Mouse (Mus musculus): ENCODE measurements around the gene Mdc1. TPM values are rescaled to one million over a fixed set of nuclear protein-coding genes. Genes with fewer than 3 reads are reported as not detected.

The Mdc1 gene
- polyA plus RNA-seq, 1 experiment from 2014 or later: 10.0 TPM

DNA sequence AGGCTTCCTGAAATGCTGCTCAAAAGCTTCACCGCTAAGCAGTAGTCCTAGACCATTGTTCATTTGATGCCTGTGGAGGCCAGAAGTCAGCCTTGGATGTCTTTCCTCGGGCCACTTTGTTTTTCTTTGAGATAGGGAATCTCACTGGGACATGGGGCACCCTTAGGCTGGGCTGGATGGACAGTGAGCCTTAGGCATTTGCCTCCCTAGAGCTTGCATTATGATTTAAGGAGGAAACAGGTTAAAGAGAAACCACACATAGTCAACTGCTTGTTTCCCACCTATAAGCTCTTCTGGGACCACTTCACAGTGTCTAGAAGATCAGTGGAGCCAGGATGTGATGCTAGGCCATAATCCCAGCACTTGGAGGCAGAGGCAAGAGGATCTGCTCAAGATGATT lies 18.5 kb downstream of the Mdc1 start:
- peaks cover 9% of the 10 kb centered on the region for H3K27me3 ChIP-seq (ENCODE audit: control insufficient read depth, insufficient read depth, low read depth, low read length)
- H3K9me3 ChIP-seq (replicated peaks; ENCODE audit: control insufficient read depth, low read length): no peaks in the 10 kb centered on the region
- WGBS (ENCODE audit: insufficient replicate concordance): 67% methylated on average over 2 of the region's 2 CpGs
- H3K4me2 ChIP-seq (ENCODE audit: low read depth, low read length): no peak overlapping the region
- no peak overlapping the region for H3K4me3 ChIP-seq (ENCODE audit: low read depth, low read length)
- H3K27ac ChIP-seq (ENCODE audit: low read length): no peak overlapping the region
- peaks cover 12% of the 10 kb centered on the region for H3K36me3 ChIP-seq (ENCODE audit: control insufficient read depth, insufficient read depth)
- H3K9ac ChIP-seq (ENCODE audit: low read depth, low read length): no peak overlapping the region
- ATAC-seq (ENCODE audit: low read depth): no peak
- peaks cover 12% of the 10 kb centered on the region for H3K4me1 ChIP-seq (ENCODE audit: control insufficient read depth, low read depth, low read length)

DNA sequence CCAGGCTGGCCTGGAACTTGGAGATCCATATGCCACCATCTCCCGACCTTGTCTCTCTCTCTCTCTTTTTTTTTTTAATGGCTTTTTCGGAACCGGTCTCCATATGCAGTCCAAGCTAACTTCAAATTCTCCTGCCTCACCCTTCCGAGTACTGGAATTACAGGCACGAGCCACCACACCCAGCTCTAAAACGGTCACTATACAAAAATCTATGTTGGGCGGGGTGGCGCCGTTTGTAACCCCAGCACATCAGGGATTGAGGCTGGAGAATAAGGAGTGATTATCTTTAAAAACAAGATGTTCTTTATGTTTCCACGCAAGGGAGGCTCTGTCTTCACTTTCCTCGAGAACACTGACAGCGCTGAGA lies 19.5 kb downstream of the Mdc1 start:
- peak overlapping the region; percentile 77; the same call in 1 of the 2 replicates for H3K27ac ChIP-seq (ENCODE audit: low read length)
- peak overlapping the region; percentile 77 for H3K9ac ChIP-seq (ENCODE audit: low read depth, low read length)
- WGBS (ENCODE audit: insufficient replicate concordance): 7% methylated on average over 12 of the region's 12 CpGs
- H3K4me2 ChIP-seq (ENCODE audit: low read depth, low read length): peak overlapping the region; percentile 68
- H3K27me3 ChIP-seq (ENCODE audit: control insufficient read depth, insufficient read depth, low read depth, low read length): peaks cover 19% of the 10 kb centered on the region
- peaks cover 12% of the 10 kb centered on the region for H3K36me3 ChIP-seq (ENCODE audit: control insufficient read depth, insufficient read depth)
- peak overlapping the region; percentile 84 for H3K4me3 ChIP-seq (ENCODE audit: low read depth, low read length)
- H3K9me3 ChIP-seq (replicated peaks; ENCODE audit: control insufficient read depth, low read length): no peaks in the 10 kb centered on the region
- ATAC-seq (ENCODE audit: low read depth): no peak
- peaks cover 22% of the 10 kb centered on the region for H3K4me1 ChIP-seq (ENCODE audit: control insufficient read depth, low read depth, low read length)

DNA sequence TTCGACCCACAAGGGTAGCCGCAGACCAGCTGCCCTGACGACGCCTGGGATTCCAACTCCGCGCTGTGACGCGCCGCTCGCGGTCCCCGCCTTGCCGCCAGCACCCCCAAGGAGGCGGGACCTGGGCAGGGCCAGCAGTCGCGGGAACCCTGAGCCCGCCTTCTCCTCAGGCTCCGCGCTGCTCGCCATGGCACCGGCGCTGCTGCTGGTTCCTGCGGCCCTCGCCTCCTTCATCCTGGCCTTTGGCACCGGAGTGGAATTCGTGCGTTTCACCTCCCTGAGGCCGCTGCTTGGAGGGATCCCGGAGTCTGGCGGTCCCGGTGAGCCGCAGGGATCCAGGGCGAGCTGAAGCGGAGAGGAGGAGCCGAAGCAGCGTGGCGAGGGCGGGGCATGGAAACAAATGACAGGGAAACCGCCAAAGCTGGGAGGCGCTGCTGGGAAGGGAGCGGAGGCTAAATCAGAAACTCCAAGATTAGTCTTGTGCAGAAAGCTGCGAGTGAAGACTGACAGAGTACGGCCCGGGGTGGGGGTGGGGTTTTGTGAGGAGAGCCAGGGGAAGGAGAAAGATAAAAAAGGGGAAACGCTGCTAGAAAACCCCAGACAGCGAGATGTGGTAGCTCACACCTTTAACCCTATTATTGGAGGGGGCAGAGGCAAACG lies 20.0 kb downstream of the Mdc1 start, which contains the start of gene Nrm:
Gene Nrm (plus strand): TSS at position 121 of the 660 bp plus-strand sequence.
- Histone ChIP-seq H3K4me2 (ENCODE audit: low read depth, low read length) (peak within 1 kb of the TSS; percentile 68), H3K36me3 (ENCODE audit: control insufficient read depth, insufficient read depth) (peaks cover 12% of the 10 kb centered on the region), H3K4me1 (ENCODE audit: control insufficient read depth, low read depth, low read length) (peaks cover 27% of the 10 kb centered on the region), H3K9me3 (replicated peaks; ENCODE audit: control insufficient read depth, low read length) (no peaks in the 10 kb centered on the region), H3K4me3 (ENCODE audit: low read depth, low read length) (peak within 1 kb of the TSS; percentile 84), H3K27me3 (ENCODE audit: control insufficient read depth, insufficient read depth, low read depth, low read length) (peaks cover 24% of the 10 kb centered on the region), H3K27ac (ENCODE audit: low read length) (peak within 1 kb of the TSS; percentile 77), H3K9ac (ENCODE audit: low read depth, low read length) (peak within 1 kb of the TSS; percentile 77)
- under 1% methylated on average over 47 of the region's 47 CpGs for WGBS (ENCODE audit: insufficient replicate concordance)
- peak; percentile 94 for ATAC-seq (ENCODE audit: low read depth)

DNA sequence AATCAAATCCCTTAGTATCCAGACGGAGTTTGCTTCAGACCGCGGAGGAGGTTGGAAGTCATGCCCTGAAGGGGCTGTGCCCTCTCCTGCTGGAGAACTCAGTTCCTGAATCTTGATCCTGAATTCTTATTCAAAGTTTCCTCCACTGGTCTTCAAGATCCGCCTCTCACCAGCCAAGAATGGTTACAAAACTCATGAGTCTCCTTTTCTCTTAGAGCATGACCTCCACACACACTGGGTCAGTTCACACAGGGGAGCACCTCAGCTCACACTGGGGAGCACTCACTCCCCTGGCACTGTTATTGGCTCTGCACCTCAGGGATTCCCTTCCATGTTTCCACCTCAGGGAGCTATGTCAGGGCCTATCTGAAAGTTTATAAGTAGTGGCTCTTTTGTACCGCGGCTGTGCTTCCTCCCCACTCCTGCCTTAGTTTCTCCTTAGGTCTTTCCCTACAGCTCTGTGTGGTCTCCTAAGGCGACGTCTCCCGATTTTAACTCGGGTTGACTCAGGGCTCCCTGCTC lies 23.6 kb downstream of the Mdc1 start:
- WGBS (ENCODE audit: insufficient replicate concordance): 33% methylated on average over 10 of the region's 10 CpGs
- no peak overlapping the region for H3K9ac ChIP-seq (ENCODE audit: low read depth, low read length)

DNA sequence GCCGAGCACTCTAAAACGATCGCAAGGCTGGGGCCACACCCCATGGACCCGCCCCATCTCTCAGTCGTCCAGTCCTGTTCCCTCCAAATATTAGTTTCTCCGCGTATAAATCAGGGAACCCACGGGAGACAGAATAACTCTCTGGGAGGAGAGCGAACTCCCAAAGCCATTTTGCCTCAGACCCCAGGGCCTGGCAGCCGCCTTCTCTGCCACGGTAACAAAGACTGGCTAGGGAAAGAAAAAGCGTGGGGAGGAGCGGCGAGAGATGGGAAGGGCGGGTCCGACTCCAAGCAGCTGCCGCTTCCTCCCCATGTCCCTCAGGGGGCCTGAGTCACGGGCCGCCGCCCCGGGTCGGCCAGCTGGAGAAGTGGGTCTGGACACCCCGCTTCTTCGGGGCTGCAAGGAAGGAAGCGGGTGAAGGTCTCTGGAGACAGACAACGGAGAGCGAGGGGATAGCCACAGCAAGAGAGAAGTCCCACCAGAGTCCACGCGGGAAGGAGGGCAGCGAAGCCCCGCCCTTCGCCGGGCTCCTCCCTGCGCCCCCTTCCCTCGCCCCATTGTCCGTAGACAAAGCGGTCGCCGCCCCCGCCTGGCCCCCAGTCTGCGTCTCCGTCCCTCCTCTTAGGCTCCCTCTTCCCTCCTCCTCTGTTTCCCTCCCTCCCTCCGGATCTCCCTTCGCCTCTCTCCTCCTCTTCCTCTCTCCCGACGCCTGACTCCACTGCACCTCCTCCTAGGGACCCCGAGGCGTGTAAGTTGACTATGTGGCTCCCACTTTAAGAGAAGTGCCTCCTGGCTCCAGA lies 24.4 kb downstream of the Mdc1 start, which contains the start of gene Ppp1r18:
Gene Ppp1r18 (plus strand): TSS at position 113 of the 800 bp plus-strand sequence.
- under 1% methylated on average over 45 of the region's 48 CpGs for WGBS (ENCODE audit: insufficient replicate concordance)
- no peak for ATAC-seq (ENCODE audit: low read depth)

More for the DNA sequence above, 23.6 kb downstream of the Mdc1 start:
- H3K36me3 ChIP-seq (ENCODE audit: control insufficient read depth, insufficient read depth): no peaks in the 10 kb centered on the region
- no peaks in the 10 kb centered on the region for H3K9me3 ChIP-seq (replicated peaks; ENCODE audit: control insufficient read depth, low read length)
- H3K4me1 ChIP-seq (ENCODE audit: control insufficient read depth, low read depth, low read length): peaks cover 29% of the 10 kb centered on the region
- ATAC-seq (ENCODE audit: low read depth): no peak
- H3K4me3 ChIP-seq (ENCODE audit: low read depth, low read length): peak overlapping the region; percentile 57
- peak overlapping the region; percentile 79 for H3K4me2 ChIP-seq (ENCODE audit: low read depth, low read length)
- peaks cover 59% of the 10 kb centered on the region for H3K27me3 ChIP-seq (ENCODE audit: control insufficient read depth, insufficient read depth, low read depth, low read length)
- peak overlapping the region; percentile 78; the same call in 1 of the 2 replicates for H3K27ac ChIP-seq (ENCODE audit: low read length)

DNA sequence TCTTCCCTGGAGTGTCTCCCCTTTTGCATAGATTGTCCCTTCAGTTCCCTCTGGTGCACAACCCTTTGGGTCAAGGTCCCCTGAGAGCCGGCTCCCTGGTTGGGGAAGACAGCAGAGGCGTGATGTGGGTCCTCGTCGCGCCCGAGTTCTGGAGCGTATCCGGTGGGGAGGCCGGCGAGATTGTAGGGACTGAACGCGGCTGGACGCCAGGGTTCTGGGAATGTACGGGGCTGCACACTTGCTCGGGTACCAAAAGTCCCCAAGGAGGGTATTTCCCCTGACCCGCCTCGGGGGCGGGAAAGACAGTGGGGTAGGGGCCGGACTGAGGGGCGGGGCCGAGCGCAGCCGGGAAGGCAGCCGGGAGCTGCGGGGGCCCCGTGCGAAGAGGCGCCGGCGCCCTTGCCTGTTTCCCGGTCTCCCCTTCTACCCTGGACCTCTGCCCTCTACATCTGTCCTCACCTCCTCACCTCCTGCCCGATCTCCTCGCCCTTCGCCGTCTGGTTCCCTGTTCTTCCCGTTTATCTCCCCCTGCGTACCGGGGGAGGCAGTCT lies 25.0 kb downstream of the Mdc1 start:
- H3K4me3 ChIP-seq (ENCODE audit: low read depth, low read length): peak overlapping the region; percentile 57
- peaks cover 62% of the 10 kb centered on the region for H3K27me3 ChIP-seq (ENCODE audit: control insufficient read depth, insufficient read depth, low read depth, low read length)
- H3K4me2 ChIP-seq (ENCODE audit: low read depth, low read length): peak overlapping the region; percentile 79
- H3K4me1 ChIP-seq (ENCODE audit: control insufficient read depth, low read depth, low read length): peaks cover 27% of the 10 kb centered on the region
- WGBS (ENCODE audit: insufficient replicate concordance): 0% methylated on average over 37 of the region's 38 CpGs
- peak; percentile 10; the same call in 1 of the 2 replicates for ATAC-seq (ENCODE audit: low read depth)
- peak overlapping the region; percentile 78 for H3K27ac ChIP-seq (ENCODE audit: low read length)
- H3K9me3 ChIP-seq (replicated peaks; ENCODE audit: control insufficient read depth, low read length): peaks cover 2% of the 10 kb centered on the region; the same call in 1 of the 2 replicates
- peak overlapping the region; percentile 52 for H3K9ac ChIP-seq (ENCODE audit: low read depth, low read length)
- peaks cover 3% of the 10 kb centered on the region; the same call in 1 of the 2 replicates for H3K36me3 ChIP-seq (ENCODE audit: control insufficient read depth, insufficient read depth)

More for the DNA sequence above, 24.4 kb downstream of the Mdc1 start, which contains the start of gene Ppp1r18:
- Histone ChIP-seq H3K4me1 (ENCODE audit: control insufficient read depth, low read depth, low read length) (peaks cover 29% of the 10 kb centered on the region), H3K4me2 (ENCODE audit: low read depth, low read length) (peak within 1 kb of the TSS; percentile 79), H3K9me3 (replicated peaks; ENCODE audit: control insufficient read depth, low read length) (no peaks in the 10 kb centered on the region), H3K36me3 (ENCODE audit: control insufficient read depth, insufficient read depth) (no peaks in the 10 kb centered on the region), H3K27ac (ENCODE audit: low read length) (peak within 1 kb of the TSS; percentile 78), H3K4me3 (ENCODE audit: low read depth, low read length) (peak within 1 kb of the TSS; percentile 57), H3K9ac (ENCODE audit: low read depth, low read length) (peak within 1 kb of the TSS; percentile 52), H3K27me3 (ENCODE audit: control insufficient read depth, insufficient read depth, low read depth, low read length) (peaks cover 61% of the 10 kb centered on the region)

DNA sequence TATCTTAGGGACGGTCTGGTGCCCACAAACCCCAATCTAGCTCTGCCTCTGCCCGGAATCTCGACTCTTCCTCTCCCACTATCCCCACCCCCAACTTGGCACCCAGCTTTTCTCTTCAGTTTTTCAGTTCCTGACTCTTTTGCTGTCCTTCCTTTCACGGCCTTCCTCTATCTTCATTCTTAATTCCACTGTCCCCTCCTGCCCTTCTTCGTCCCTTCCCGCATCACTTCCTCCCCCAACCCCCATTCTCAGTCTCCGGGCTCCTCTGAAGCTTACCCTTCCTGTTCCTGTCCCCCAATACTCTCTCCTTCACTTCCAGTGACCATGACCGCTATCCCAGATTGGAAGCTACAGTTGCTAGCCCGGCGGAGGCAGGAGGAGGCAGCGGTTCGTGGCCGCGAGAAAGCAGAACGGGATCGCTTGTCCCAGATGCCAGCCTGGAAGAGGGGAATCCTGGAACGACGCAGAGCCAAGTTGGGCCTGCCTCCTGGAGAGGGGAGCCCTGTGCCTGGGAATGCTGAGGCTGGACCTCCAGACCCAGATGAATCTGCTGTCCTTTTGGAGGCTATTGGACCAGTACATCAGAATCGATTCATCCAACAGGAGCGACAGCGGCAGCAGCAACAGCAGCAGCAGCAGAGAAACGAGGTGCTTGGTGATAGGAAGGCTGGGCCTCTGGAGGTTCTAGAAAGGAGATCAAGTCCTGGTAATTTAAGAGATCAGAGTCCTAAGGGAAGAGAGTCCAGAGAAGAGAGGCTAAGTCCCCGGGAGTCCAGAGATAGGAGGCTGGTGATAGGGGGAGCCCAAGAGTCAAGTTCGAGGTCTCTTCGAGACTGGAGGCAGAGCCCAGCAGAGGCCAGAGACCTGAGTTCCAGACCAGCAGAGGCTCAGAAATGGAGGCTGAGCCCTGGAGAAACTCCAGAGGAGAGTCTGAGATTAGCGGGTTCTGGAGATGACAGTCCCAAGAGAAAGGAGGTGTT lies 25.9 kb downstream of the Mdc1 start:
- peaks cover 24% of the 10 kb centered on the region for H3K4me1 ChIP-seq (ENCODE audit: control insufficient read depth, low read depth, low read length)
- ATAC-seq (ENCODE audit: low read depth): no peak
- H3K36me3 ChIP-seq (ENCODE audit: control insufficient read depth, insufficient read depth): peaks cover 3% of the 10 kb centered on the region; the same call in 1 of the 2 replicates
- peak overlapping the region; percentile 52 for H3K9ac ChIP-seq (ENCODE audit: low read depth, low read length)
- WGBS (ENCODE audit: insufficient replicate concordance): 5% methylated on average over 26 of the region's 26 CpGs
- H3K27me3 ChIP-seq (ENCODE audit: control insufficient read depth, insufficient read depth, low read depth, low read length): peaks cover 62% of the 10 kb centered on the region
- H3K4me3 ChIP-seq (ENCODE audit: low read depth, low read length): peak overlapping the region; percentile 57
- peaks cover 2% of the 10 kb centered on the region; the same call in 1 of the 2 replicates for H3K9me3 ChIP-seq (replicated peaks; ENCODE audit: control insufficient read depth, low read length)
- peak overlapping the region; percentile 79 for H3K4me2 ChIP-seq (ENCODE audit: low read depth, low read length)
- H3K27ac ChIP-seq (ENCODE audit: low read length): peak overlapping the region; percentile 78

Measured in liver, embryonic 16.5 days (tissue).